Mouse (Mus musculus) telencephalon, adult 2 months (tissue): Measurements from ENCODE around the gene Ube2k.

Experiments used
- DNase-seq: peaks from one replicate; pipeline ENCODE4 v3.0.0-alpha.2; 2011; ENCODE audit warnings: low read depth, low spot score

Gene Ube2k

DNA sequence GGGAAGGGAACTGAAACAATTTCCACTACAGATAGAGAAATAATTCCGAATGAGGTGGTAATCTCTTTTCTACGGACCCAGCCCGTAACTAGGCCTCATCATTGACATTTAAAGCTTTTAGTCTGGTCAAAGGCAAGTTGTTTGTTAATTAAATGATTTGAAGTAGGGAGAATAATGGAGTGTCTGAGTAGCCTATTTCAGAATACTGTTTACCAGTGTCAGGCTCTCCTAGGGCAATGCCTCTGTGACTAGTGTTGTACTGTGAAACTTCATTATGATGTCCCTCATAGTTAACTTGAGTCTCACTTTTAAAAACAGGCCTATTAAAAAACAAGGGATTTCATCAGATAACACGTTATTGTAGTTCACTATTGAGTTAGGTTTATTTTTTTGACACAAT lies 1.1 kb downstream of the Ube2k start:
- no peak for DNase-seq

DNA sequence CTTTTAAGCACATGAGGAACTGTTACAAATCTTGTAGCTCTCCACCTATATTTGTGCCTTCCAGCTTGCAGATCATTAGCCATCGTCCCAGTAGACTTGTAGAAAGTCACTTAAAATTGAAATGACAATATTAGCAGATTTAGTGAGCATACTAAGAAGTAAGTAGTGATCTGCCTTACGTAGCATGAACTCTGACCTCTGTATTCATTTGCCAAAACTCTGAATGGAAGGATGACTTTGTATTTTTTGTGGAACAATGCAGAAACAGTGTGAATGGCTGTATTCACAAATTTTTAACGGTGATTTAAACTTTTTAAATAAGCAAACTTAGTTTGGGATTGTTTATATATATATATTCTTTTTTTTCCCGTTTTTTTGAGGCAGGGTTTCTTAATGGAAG lies 1.8 kb downstream of the Ube2k start:
- DNase-seq, result no peak

DNA sequence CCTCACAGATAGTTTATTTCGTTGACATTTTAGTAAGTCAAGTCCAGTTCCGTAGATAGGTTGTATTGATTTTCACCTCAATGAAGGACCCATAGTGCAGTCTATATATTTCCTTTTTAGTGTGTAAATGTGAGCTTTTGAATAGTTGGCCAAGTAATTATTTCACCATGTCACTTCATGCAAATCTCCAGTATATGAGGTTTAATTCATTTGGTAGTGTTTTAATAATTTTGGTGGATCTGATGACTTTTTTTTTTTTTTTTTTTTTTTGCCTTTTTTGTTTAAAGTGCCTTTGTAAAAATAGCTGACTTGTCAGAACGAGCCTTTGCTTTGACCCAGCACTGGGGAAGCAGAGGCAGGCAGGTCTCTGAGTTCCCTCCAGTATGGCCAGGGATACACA lies 2.8 kb downstream of the Ube2k start:
- no peak for DNase-seq

DNA sequence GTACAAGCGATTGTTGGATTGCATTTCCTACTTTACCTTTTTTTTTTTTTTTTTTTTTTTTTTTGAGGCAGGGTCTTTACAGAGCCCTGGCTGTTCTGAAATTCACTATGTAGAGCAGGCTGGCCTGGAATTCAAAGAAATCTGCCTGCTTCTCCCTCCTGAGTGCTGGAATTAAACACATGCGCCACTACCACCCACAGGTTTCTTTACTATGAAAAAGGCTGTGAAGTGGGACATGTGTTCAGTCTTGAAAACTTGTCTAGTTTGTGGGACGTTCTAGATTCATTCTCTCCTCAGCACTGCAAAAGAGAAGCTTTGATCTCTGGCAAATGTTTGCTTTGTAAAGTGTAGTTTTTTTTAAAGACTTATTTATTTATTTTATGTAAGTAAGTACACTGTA lies 4.9 kb downstream of the Ube2k start:
- DNase-seq, result peak; percentile 35

DNA sequence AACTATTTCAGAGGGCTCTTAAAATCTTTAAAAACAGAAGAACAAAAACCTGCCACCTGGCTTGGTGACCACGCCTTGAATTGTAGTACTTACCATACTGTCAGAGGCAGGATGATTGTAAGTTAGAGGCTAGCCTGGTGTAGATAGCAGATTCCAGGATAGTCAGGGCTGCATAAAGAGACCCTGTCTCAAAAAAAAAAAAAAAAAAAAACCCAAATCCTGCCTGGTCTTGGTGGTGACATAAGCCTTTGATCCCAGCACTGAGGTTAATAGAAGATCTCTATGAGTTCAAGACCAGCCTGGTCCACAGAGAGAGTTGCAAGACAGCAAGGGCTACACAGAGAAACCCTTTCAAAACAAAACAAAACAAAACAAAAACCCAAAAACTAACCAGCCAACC lies 6.5 kb downstream of the Ube2k start:
- DNase-seq, result no peak

DNA sequence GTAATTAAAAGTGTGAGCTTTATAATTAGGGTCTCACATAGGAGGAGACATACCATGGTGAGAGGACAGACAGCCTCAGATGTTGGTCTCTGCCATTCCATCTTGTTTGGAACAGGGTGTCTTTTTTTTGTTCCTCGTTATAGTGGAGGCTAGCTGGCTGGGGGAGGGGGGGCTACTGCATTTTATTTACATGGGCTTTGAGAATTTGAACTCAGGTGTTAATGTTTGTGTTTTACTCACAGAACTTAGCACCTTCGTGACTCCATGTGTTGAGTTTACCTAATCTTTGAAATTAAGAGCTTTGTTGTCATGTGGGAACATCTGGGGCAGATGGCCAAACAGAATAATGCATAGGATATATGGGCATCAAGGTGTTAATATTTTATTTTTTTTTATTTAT lies 7.6 kb downstream of the Ube2k start:
- no peak for DNase-seq

DNA sequence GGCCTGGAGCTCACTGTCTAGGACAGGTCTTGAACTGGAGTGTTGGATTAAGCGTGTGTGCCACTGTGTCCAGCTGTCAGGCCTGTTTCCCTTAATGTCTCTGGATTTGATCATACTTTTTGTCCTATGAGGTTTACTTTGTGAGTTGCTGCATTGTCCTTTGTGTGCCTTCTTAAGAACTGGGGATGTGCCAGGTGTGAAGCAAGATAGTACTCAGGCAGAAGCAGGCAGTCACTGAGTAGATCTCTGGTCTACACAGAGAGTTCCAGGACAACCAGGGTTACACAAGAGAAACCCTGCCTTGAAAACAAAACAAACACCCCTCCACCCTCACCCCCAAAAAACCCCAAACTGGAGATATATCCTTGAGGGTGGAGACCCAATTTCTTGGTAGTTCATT lies 12.6 kb downstream of the Ube2k start:
- no peak for DNase-seq

DNA sequence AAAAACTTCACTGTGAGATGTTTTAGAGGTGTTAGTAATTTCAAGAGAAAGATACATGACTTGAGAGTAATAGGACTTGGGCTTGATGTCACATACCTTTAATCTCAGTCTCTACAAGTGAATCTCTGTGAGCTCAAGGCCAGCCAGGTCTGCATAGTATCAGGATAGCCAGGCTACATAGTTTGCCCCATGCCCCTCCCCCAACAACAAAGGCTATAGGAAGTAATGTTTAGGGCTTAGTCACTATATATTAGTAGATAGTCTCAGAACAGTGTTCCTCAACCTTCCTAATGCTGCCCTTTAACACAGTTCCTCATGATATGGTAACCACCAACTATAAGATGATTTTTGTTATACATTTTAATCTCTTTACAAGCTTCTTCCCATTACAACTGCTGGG lies 20.1 kb downstream of the Ube2k start:
- DNase-seq, result no peak

DNA sequence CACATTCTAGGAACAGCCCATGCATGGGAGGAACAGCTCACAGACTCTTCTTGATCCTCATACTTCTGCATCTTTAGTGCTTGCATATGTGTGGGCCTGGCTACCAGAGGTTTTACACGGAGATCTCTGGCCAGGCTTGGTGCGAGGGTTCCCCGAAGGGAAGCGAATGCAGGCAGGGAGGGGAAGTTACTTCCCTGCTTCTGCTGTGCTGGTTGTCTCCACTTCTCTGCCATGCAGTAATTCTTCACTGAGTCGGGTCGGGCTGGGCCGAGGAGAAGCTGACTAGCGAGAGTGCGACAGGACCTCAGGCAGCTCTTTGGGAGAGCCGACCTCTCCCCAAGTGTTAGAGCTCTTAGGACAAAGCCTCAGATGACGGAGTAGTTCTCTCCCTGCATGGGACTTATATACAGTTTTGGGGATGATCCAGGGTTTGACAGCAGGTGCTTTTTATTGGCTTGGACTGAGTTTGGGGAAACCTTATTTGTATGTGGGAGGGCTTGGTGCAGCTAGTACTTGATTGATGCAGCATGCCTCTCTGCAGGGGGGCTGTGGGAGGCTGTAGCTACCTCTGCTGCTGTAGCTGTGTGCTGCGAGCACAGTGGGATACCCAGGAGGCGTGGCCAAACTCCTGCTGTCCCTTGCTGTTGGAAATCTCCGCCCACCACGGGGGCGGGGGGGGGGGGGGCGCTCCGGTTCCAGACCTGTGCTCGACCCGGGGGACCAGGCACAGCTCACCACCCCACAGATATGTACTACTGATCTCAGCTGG lies 24.3 kb downstream of the Ube2k start:
- DNase-seq, result no peak

DNA sequence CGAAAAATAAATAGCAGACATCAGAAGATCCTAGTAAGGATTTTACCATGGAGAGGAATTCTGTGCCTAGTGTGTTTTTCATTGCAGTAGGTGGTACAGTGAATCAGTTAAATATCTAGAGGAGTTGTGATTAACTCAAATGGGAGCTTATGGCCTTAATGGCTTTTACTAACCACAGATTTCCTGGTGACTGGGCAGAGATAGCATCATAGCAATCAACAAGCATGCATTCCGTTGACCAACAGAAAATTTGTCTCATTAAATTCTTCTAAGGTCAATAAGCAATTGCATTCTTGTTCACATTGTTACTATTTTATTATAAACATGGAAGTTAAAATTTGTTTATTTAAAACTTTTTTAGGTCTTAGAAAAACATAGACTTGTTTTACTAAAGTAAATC lies 28.5 kb downstream of the Ube2k start:
- no peak for DNase-seq

DNA sequence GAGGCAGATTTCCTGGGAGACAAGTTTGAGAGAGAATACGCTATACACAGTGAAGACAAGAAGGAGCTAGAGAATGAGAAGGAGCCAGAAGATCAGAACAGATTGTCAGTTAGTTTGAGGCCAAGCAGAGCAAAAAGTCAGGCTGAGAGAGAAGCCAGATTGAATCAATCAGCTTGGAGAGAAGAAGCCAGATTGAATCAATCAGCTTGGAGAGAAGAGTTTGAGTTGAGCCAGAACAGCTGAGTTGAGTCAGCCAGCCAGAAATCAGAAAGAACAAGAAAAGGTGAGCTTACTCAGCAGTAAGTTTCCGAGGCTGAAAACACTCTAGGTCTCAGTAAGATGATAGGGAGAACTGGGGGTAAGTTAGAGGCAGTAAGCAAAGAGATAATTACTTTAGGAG lies 37.8 kb downstream of the Ube2k start:
- DNase-seq, result no peak

DNA sequence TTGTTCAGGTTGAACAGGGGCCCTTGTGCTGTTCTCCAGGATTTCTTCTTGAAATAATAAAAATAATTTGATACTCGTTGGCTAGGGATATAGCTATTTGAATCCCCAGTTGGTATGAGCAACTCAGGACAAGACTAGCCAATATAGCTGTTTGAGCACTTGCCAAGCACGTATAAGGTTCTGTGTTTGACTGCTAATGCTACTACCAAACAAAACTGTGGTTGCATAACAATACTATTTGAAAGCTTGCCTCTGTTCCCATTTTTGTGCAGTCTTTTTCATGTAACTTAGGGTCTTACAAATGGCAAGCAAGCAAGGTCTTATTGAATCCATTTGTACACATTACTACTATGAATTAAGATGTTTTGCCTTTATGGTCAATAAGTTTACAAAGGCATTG lies 38.9 kb downstream of the Ube2k start:
- DNase-seq, result no peak

DNA sequence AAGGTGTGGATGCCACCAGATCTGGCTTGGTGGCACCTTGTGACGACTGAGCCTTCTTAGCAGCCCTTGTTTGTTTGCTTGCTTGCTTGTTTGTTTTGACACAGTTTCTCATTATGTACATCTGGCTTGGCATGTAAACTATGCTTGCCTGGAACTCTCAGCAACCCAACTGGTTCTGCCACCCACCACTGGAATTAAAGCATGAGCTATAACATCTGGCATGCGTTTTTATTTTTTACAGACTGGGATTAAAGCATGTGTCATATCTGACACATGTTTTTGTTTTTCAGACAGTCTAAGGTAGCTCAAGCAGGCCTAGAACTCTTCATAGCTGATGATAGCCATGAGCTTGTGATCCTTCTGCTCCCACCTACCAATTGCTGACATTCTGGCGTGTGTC lies 41.5 kb downstream of the Ube2k start:
- no peak for DNase-seq

DNA sequence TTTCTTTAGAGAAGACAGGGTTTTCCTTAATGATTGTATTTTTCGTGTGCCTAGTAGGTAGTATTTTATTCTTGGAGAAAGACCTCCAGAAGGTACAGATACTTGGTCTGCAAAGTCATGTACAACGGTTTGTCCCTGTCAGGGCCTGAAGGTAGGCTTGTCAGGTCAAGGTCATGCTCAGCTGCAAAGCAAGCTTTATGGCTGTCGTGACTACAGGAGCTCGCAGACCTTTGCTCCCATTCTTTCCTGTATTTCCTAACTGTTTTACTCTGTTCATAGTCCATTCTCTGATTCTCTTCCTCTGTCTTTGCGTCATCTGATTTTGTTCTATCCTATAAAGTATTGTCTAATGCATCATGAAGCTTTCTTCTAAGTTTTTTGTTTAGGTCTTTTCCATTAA lies 49.3 kb downstream of the Ube2k start:
- DNase-seq, result no peak

DNA sequence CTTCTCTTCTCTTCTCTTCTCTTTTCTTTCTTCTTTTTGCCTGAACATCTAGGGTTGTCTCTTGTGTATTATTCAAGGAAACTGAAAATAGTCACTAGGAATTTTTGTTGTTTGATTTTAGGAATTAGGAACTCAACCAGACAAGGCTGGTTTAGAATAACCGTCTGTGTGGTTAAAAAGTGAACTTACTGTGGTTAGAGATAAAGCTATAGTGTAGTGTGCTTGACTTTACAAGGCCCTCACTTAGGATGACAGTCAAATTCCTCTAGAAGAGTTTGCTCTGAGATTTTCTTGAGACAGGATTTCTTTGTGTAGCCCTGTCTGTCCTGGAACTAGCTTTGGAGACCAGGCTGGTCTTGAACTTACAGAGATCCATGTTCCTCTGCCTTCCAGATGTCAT lies 53.2 kb downstream of the Ube2k start:
- DNase-seq, result no peak

DNA sequence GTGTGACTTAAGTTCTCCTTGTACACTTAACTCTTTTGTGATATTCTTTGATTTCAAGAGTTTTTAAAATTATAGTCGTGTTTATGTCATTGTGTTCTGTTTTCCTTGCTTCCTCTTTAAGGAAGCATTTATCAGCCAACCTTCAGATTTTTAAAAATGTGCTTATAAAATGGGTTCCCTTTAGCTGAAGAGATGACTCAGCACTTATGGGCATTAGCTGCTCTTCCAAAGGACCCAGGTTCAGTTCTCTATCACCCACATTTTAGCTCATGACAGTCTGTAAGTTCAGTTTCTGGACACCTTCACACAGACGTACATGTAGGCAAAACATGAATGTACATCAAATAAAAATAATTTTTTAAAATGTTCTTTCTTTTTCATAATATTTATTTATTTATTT lies 55.4 kb downstream of the Ube2k start:
- DNase-seq, result no peak

DNA sequence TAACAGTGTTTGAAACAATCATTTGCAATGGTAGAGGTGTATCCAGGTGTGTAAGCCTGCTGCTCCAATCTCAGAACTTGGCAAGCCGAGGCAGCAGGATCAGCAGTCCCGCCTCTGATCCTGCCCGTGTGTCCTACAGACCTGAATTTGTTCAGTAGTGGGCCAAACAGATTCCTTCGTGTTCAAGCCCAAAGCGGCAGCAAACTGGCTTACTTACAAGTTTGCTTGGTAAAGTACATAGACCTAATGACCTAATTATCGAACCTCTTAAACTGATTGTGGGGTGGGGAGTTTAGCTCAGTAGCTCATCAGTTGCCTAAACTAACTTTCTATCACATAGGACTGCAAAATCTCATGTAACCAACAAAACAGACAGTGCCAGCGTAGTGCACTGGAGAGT lies 62.6 kb downstream of the Ube2k start:
- DNase-seq, result no peak

DNA sequence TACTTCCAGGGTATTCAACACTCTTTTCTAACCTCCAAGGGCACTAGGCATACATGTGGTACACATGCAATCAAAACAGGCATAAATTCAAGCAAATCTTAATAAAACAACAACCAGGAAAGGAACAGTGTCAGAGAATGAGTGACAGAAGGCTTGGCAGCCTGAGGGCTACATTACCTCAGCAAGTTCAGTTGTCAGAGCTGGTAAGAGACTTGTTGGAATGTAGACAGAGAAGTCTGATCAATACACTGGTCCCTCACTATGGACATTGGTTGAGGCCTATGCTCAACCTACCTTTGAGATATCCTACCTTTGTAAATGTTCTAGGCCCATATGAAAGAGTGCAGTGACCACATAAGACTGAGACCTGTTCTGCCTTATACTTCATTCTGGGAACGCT lies 69.8 kb downstream of the Ube2k start:
- DNase-seq, result no peak

DNA sequence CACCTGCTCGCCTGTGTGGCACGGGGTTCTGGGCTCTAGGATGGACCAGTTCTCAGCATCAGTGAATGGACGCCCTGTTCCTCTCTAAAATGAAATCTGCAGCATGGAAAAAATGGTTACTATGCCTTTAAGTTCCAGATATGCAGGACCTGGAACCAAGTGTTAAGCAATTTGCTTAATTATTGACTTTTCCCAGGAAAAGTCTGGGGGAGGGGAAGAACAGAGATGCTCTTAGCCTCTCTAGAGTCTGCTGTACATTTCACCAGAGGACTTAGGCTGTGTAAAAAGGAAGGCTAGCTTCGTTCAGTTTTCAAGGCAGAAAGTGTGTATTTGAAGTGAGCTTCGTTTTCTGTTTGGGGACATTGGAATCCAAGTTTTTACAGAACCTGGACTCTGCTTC lies 72.7 kb downstream of the Ube2k start:
- DNase-seq, result no peak

DNA sequence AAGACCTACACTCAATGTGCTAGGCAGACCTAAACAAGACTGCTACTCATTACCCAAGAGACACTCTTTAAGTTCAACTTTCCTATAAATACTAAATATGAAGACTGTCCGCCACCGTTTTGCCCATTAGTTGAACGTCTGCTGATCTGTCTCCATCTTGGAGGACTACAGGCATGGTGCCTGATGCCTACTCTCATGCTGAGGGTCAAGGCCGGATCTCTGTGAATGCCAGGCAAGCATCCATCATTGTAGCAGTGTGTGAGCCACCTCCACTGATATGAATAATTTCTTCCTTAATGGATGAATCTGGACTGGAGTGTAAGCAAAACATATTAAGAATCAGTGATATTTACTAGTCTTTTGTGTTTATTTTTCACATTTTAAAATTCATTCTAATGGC lies 73.5 kb downstream of the Ube2k start:
- no peak for DNase-seq

DNA sequence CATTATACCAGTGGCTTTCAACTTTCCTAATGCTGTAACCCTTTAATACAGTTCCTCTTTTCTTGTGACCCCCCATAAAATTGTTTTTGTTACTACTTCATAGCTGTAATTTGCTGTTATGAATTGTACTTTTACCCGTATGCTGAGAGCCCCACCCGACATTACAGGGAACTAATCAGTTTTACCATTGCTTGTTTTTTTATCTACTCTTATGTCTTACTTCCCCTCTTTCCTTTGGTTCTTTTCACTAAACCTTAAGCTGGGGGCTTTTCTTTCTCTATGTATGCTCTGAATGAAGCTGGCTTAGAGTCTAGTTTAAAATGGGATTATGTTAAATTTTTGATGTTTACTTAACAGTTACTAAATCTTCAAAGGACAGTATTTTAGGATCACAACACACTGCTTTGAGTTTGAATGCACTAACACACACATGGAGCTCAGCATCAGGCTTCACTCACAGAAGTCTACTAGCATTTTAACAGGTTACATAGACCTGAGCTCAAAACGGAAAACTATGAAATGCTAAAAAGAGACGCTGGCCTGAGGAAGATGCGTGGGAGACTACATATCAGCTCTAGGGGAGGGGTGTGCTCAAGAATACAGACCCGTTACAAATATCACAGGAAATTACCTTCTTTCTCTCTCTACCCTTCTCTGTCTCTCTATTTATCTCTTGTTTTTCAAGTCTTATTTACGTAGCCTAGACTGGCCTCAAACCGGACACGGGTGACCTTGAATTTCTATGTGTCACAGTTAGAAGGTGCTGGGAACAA lies 76.3 kb downstream of the Ube2k start:
- DNase-seq, result no peak

DNA sequence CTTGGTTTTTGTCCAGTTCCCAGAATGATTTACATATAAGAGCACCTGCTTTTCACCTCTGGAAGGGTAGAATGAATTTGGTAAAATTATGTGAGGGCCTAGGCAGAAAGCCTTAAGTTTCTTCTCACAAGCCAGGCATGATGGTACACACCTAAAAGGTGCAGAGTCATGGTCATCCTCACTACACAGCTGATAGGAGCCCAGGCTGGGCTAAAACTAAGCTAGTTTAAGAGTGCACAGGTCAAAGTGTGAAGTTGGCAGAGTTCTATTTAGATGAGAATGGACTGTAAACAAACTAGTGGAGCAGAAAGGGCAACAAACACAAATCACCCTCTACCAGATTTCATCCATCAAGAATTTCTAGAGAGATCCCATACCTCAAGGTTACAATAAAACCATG lies 87.3 kb downstream of the Ube2k start:
- DNase-seq, result no peak

DNA sequence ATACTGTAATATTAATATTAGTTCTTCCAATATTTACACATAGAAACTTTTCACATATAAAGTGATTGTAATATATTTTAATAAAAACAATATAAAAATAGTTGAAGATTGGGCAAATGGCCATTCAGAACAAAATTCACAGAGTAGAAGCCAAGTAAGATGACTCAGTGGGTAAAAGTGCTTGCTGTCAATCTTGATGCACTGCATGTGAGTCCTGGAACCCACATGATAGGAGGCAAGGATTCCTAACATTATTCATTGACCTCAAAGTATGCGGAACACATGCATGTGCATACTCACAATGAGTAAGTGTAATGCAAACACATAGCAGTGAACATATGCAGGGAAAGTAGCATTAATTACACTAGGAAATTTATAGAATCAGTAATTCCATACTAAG lies 101.9 kb downstream of the Ube2k start:
- DNase-seq, result no peak
